In genomic region chr1:165763635-165764372, GRCm38 (mm10) we compare ENCODE assay signal across 8 mouse cellular contexts. TPM values are rescaled to one million over a fixed set of nuclear protein-coding genes. Genes with fewer than 3 reads are reported as not detected.
DNase-seq lines count a peak whose midpoint lies in the region; ATAC-seq lines count a peak whose summit lies in the region.

Gene Creg1, plus strand, starts transcription at chr1:165763746.

- peak; percentile 91 for DNase-seq in adipocyte (ENCODE audit: low spot score)
- DNase-seq in embryo, embryonic 10 days (ENCODE audit: low spot score): peak; percentile 98
- DNase-seq in gastrocnemius, postnatal 14 days: peak; percentile 94
- peak; percentile 91 for DNase-seq in intestine, embryonic 14.5 days (ENCODE audit: low spot score)
- peak; percentile 93 for DNase-seq in left cerebral cortex, postnatal 14 days (ENCODE audit: low spot score in 2 of 2)
- DNase-seq in mesoderm, embryonic 11.5 days (ENCODE audit: low read depth, low spot score): peak; percentile 93
- peak; percentile 85 to 91 for DNase-seq in right cerebral cortex, postnatal 36 days (ENCODE audit: low spot score in 2 of 2)
- peak; percentile 94 for DNase-seq in yolk sac, embryonic 10.5 days (ENCODE audit: low spot score)

- H3K27me3 ChIP-seq in intestine, embryonic 14.5 days (replicated peaks; ENCODE audit: control insufficient read depth, insufficient read depth, low read length): no peaks in the 10 kb centered on the region

- ATAC-seq in intestine, embryonic 14.5 days (replicated peaks; ENCODE audit: low FRiP score, low TSS enrichment, low read depth): peak; percentile 97

- no peaks in the 10 kb centered on the region for H3K9me3 ChIP-seq in intestine, embryonic 14.5 days (ENCODE audit: control insufficient read depth, low read length)

- peak within 1 kb of the TSS; percentile 76 for H3K4me2 ChIP-seq in intestine, embryonic 14.5 days (ENCODE audit: low read length)

- intact Hi-C loops in gastrocnemius, postnatal 14 days (cut with DNase I; ENCODE audit: low total_unique reads): no loop called here
- intact Hi-C loops in left cerebral cortex, postnatal 14 days (cut with DNase I): no loop called here

- under 1% methylated on average over 57 of the region's 57 CpGs for WGBS in intestine, embryonic 14.5 days

- H3K4me1 ChIP-seq in intestine, embryonic 14.5 days (replicated peaks; ENCODE audit: control insufficient read depth, insufficient read depth, low read length): peaks cover 11% of the 10 kb centered on the region

- H3K36me3 ChIP-seq in intestine, embryonic 14.5 days (ENCODE audit: control insufficient read depth, insufficient read depth, low read length): no peaks in the 10 kb centered on the region

- peak within 1 kb of the TSS; percentile 55; the same call in 1 of the 2 replicates for H3K27ac ChIP-seq in intestine, embryonic 14.5 days (ENCODE audit: low read depth)

- H3K9ac ChIP-seq in intestine, embryonic 14.5 days (ENCODE audit: low read length): peak within 1 kb of the TSS; percentile 66

- H3K4me3 ChIP-seq in intestine, embryonic 14.5 days (ENCODE audit: low read depth, low read length): peak within 1 kb of the TSS; percentile 83

RNA-seq across cellular contexts. Expression of gene Creg1, which starts in this region (rescaled TPM):
- total RNA-seq in gastrocnemius, postnatal 14 days (2021): 10 to 100 TPM; 40.3 to 44.6 TPM
- 78.7 and 81.2 TPM in 2 replicates for polyA plus RNA-seq in intestine, embryonic 14.5 days (2014; fragmentation: Nextera tagmentation; extraction: Ambion mirVana)
- 10 to 100 TPM; 25.1 to 28.5 TPM for total RNA-seq in left cerebral cortex, postnatal 14 days (2021)

Comparison
In these comparisons a context has a peak if more than half of its experiments do, and no peak if none do; other contexts are left out.
1. Peak in every context shown above with its lines: DNase-seq, ATAC-seq, H3K4me3 ChIP-seq and H3K27ac ChIP-seq.